Mouse (Mus musculus) heart, adult 11 months (tissue): ENCODE measurements around the gene Gas7.

Experiments
- DNase-seq: peaks from one replicate; pipeline ENCODE4 v3.0.0; 2022

Gene Gas7

DNA sequence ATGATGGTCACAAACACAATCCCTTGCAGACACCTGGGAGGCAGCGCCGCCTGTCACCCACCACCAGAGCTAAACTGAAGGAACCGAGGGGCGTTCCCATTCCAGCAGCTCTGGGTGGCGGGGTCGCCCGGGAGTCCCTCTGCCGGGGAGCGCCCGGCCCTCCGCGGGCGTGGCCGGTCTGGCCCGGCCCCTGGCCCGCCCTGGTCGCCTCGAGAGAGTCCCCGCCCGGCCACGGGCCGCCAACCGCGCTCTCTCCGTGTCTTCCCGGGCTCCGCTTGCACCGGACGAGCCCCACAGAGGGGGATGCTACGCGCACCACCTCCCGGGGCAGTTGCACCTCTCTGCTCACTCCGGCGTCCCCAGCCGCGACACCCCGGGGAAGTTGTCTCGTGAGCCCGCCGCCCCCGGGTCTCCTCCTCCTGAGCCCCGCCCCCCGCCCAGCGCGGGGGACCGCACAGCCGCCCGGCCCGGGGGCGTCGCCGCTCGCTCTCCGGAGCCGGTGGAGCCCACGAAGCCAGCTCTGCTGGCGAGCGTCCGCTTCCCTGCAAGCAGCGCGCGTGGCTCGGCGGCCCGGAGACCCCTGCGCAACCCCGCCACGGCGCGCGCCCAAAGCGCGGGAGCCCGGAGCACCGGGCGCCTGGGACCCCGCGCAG, at the start of gene Gas7:
Gas7 (plus strand) TSS at position 564 of the 653 bp plus-strand sequence.
- DNase-seq, result peak; percentile 96

DNA sequence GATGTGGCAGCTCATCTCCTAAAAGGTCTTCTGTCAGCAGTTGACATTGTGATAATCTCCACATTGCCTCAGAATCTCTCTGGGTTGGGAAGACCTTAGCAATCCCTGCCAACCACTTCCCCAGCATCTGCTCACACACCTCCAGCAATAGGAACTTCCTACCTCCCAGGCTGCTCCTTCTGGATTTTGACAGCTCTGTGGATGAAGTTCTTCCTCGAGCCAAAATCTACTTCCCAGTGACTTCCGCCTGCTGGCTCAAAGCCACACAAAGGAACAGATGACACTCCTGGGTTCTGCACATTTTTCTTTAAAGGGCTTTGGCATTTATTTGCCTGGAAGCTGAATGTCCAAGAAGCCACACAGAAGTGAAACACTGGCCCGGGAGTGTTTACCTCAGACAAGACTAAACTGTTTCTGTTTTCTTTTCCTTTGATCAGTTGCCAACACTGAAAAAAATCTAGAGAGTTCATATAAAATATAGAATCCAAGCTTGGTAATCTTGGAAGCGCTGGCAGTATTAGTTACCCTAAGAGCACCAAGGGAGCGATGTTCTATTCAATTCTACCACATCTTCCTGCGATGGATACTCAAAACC, 40.8 kb upstream of the Gas7 start:
- peak; percentile 67 for DNase-seq

DNA sequence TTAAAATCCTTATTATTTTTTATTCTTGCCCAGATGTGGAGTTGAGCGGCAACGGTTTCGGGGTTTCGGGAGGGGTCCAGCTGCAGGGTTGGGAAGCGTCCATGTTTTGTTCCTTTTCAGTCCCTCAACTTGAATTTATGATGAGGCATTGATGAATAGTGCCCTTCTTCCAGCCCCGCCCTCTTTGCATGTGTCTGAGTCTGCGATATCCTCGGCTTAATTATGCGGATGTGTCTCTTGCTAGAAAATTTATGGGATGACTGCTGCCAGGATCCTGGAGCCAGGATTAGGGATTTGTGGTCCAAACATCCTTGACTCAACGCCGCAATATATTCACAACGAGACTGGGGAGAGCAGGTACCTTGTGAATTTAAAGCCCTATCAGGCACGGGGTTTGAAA, 31.7 kb upstream of the Gas7 start:
- no peak for DNase-seq

DNA sequence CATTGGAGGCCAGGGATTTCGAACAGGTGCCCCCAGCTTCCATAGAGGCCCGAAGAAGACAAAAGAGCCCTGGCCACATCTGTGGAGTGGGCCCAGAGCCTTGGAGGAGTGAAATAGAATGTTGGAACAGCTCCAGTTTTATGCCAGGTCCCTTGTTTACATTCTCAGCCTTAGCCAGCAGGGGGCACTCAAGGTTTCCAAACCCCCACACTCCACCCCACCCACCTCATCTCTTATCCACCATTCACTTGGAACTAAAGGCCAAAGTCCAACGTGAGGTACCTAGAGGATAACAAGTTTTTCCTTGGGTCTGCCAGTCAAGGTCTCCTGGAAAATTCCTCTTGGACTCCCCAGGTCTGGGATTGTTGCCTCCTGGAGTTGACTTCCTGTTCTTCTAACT, 27.0 kb upstream of the Gas7 start:
- no peak for DNase-seq

DNA sequence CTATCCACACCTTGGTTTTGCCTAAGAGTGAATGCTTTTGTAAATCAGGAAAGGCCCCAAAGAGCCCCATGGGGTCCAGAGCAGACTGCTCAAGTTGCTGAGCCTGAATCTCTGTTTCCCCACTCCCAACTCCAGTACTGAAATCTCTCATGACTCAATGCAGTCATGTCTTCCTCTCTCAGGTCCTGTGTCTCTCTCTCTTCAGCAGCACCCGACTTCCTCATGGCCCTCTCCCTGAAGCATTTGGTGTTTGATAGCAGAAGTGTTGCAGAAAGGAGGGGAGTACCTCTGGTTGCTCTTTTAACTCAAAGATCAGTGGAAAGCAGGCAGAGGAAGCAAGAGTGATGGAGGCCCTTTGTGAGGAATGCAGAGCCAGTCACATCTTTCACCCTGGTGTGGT, 25.4 kb upstream of the Gas7 start:
- DNase-seq, result no peak

DNA sequence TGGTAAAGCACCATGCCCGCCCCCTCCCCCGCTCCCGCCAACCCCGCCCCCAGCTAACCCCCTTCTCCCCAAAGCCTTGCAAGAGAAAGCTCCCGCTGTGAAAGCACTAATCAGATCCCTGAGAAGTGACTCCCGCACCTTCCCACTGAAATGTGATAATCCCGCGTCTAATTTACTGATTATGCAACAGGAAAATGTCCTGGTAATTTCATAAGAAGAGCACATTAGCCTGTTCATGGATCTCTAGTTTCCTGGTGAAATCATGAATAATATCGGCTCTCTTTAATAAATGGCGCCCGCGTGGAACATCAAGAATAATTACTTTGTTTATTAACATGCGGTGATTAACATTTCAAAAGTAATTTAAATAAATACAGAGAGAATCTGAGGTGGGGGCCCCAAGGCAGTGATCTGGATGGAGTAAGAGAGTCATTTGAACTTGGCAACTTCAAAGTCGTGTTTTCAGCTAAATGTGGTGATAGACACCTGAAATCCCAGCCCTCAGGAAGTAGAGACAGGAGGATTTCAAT, 24.1 kb upstream of the Gas7 start:
- no peak for DNase-seq

DNA sequence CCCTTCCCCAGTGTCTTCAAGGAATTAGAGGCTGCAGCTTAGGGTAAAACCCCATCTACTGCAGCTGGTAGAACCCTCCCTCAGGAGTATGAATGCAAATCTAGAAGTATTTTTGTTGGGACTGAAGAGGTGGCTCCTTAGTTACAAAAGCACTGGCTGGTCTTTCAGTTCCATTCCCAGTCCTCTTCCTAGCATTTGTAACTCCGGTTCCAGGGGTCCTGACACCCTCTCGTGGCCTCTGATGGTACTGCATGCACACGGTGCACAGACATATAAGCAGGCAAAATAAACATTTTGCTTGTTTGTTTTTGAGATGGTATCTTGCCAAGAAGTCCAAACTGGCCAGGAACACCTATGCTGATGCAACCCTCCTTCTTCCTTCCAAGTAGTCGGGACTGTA, 23.4 kb upstream of the Gas7 start:
- DNase-seq, result no peak

DNA sequence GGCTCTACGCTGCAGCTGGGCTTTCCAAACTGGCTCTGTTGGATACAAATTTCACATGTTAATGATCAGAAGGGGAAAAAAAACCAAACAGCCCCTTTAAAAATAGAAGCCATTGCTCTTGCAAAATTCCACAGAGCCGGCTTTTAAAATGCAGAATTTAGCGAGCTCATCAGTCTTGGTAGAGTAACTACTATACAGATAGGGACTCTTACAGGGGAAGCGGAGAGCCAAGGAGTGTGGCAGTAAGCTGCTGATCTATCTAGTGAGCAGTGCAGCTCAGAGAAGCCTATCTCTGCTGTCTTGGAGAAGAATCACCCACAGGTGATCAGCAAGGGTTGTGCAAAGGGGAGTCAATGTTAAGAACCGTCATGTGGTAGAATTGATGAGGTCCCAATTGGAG, 21.5 kb upstream of the Gas7 start:
- no peak for DNase-seq

DNA sequence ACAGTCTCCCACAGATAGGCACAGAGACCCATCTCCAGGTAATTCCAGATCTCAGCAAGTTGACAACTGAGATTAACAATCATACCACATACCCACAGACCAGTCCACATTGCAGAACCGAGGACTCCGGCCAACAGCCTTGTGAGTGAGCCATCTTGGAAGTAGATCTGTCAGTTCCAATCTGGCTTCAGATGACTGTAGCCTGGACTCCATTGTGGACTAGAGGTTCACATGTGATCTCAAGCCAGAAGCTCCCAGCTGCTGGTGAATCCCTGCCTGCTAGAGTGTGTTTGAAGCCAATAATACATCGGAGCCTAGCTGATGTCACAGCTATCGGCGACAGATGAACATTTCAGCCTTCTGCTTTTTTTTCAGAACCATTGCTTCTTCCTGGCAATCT, 16.5 kb upstream of the Gas7 start:
- DNase-seq, result peak; percentile 91

DNA sequence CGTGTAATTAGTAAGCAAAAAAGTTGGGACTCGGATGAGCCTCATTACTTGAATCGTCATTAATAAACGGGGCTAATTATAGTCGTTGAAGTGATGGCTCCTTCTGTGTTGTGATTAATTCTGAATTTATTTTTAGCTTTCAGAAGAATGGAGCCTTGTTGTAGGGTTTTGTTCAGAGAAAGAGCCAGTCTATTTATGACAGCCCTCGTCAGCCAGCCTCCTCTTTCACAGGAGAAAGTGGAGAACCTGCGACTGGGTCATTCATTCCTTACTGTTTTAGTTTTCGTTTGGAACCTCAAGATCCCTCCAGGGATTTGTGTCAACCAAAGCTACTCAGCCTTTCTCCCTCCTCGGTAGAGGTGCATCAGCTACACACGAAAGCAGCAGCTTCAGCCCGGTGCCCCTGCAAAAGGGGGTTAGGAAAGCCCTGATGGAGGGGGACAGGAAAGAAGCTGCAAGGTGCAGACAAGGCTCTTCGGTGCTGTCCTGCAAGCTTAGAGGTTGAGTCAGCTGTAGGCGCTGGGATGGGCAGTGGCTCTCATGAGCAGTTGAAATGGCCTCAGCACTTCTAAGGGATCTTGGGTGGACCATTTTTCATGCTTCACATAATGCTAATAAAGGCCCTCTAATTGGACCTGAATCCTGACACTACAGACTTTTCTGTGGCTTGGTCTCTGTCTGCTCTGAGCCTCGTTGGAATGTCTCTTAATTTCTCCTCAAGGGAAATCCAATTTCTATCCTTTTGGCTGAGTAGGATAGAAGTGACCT, 10.0 kb upstream of the Gas7 start:
- no peak for DNase-seq

DNA sequence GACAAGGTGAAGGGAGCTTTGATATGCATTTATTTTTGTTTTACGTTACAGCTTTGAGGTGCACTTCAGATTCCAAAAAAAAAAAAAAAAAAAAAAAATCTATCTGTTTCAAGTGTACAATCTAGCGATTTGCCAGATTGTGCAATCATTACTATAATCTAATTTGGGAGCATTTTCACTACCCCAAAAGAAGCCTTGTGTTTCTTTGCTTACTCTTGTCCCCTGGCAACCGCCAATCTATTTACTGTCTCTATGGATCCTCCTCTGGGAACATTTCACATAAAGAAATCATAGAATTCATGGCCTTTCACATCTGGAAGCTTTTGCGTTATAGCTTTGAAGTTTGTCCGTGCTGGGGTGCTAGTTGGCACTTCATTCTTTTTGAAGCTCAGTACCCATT, 3.7 kb upstream of the Gas7 start:
- DNase-seq, result no peak

DNA sequence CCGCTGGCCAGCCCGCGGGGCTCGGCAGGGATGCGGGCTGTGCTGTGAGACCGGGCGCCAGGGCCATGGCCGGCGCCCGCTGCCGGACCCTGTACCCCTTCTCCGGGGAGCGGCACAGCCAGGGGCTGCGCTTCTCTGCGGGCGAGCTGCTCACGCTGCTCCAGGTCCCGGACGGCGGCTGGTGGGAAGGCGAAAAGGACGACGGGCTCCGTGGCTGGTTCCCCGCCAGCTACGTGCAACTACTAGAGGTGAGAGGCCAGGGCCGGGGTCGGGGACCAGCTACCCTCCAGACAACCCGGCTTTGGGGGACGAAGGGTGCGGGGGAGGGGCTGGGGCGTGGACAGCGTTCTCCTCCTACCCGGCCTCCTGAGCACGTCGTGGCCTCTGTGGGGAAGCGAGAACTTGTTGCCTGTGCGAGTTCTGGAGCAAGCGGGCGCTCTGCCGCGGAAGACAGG, 317 bp downstream of the Gas7 start:
- DNase-seq, result peak; percentile 94

DNA sequence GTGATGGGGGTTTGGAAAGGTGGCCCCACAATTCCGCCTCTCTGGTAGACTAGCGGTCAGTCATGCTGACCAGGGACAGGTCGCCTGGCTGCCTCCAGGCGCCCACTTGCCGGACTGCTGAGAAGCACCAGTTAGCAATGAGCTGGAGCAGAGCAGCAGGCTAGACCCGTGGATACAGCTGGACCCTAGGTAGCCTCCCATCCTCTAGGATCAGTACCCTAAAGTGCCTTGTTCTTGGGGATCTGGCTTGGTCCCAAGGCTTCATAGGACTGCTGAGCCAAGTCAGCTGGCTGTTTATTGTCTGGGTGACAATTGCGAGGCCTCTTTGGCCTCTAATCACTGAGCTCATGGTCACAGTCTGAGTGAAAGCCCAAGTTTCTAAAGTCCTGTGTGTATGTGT, 792 bp downstream of the Gas7 start:
- DNase-seq, result peak; percentile 90

DNA sequence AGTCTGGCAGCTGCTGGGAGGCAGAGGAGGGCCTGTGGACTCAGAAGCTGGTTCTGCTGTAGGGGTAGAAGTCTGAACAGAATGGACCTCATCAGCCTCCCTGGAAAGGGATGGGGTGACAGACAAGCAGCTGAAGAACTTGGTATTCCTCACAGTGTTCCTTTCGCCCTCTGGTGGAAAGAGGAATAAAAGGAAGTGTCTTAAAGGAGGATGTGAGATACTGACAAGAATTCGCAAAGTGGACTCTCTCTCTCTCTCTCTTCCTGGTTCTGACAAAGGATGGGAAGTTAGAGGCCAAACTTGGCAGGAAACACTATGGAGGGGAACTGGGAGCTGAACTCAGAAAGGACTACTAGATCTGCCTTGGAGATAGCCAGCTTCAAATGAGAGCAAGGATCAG, 2.9 kb downstream of the Gas7 start:
- peak; percentile 92 for DNase-seq

DNA sequence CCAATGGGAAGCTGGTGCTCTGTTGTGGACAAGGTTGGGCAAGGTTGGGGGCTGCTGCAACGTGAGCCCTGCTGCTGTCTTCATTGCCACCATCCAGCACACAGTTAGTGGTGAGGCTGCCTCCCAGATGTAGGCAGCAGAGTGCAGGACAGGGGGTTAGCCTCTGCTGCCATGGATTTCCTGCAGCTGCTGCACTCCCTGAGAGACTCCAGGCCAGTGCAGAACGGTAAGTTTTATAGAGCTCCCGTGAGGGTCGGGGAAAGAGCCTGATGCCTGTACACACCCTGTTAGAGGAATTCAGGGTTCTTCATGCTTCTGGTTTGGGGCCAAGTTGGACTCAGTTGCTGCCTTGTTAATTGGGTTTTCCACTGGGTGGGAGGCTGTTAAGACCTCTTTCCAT, 11.9 kb downstream of the Gas7 start:
- DNase-seq, result no peak

DNA sequence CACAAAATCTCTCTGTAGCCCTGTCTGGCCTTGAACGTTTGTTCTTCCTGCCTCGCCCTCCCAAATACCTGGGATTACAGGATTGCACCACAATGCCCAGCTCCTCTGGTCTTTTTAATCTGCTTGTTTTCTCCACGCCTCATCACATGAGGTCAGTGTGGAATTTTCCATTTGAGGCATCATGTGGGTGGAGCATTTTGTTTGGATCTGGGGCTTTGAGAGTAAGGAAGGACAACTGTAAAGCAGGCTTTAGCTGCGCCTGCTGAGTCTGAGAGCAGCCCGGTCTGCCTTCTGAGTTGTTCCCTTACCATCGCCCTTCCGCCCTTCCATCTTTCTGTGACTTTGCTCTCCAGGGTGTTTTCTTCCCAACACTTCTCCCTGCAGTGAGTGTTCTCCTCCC, 13.6 kb downstream of the Gas7 start:
- peak; percentile 96 for DNase-seq

DNA sequence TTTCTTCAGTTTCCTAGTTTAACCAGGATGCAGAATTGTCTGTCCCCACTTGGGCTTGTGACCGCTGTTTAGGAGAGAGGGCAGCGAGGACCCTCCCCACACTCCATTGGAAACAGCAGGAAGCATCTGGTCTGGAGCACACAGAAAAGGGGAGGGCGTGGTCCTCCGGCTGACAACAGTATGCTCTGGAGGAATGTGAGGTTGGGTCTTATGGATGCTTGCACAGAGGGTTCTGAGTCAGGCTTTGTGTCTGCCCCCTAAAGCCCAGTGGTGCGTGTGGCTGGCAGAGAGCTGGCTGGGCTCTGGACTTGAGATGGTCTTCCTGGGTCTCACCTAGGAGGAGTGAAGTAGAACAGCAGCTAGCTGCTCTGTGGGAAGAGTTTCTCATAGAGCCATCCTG, 19.4 kb downstream of the Gas7 start:
- DNase-seq, result no peak

DNA sequence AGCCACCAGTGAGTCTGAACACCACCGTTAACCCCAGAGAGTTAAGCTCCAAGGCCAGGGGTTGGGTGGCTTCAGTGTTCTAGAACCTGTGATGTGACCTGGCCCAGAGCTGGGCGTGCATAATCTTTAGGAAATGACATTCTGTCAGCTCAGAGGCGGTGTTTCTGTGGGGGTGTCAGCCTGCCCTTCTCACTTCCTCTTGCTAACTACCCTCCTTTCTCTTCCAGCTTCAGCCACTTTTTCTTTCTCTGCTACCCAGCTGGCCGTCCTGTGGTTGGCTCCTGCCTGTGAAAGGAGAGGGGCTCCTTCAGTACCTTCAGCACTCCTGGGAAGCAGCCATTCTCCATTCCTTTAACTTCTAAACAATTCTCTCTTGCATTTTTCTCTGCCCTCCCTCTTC, 24.3 kb downstream of the Gas7 start:
- peak; percentile 95 for DNase-seq

DNA sequence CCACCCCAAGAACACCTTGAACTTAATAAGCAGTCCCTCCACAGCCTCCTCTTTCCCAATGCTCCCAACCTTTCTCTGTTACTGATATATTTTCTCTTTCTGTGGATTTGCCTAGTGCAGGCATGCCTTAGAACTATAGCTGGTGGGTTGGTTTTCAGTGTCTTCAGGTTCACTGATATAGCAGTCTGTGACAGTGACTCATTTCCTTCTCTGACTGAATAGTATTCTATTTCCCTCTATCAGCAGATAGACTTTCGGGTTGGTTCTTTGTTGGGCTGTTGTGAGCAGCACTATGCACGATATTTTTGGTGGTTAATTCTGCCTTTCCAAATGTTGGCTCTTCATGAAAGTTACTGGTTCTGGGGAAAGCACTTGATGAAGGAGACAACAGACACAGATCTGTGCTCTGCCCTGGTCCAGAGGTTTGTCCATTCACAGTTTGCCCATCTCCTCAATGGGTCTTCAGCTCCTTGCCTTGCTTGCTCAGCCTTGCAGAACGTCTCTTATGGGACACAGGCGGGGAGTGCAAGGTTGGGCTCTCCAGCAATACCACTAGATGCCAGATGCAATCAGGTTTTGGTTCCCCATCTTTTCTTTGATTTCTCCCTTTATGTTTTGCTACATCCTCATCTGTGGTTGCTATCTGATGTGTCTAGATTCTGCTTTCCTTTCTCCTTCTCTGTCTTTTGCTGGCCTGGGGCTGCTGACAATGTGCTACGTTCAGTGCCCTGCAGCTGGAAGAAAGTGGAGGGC, 25.1 kb downstream of the Gas7 start:
- DNase-seq, result no peak

DNA sequence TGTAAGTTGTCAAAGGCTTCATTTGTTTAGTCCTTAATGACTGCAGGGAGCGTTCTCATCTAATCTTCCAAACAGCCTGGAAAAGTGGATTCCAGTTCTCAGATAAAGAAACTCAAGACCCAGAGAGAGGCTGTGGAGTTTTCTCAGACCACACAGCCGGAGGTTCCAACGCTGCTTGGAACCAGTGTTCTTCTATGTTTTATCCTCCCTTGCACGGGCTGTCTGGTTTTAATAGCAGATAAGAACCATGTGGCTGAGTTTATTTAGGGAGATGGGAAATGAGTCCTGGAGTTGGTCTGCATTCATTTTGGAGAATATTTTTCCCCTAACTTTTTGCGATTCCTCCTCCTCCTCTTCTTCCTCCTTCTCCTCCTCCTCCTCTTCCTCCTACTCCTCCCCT, 26.5 kb downstream of the Gas7 start:
- DNase-seq, result no peak

DNA sequence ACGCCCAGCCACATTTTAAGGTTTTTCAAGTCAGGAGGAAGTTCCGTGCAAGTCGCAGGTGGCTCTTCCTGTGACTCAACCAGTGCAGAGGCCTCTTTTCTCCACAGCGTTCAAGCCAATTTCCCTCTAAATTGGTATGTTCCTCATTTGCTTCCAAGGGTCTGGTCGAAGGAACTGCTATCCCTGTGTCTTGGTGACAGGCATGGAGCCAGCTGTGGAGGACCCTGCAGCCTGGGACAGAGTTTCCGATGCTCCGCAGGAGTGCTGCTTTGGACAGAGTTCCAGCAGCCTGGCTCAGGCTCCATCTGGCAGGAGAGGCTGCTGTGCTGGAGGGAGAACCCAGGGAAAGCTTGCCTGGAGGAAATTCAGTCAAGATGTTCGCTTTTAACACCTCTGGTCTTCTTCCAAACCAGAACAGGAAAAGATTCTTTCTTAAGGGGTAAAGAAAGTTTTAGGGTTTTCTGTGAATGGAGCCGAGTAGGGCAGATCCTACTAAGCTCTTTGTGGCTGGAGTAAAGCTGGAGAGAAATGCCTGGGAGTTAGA, 27.1 kb downstream of the Gas7 start:
- peak; percentile 97 for DNase-seq

DNA sequence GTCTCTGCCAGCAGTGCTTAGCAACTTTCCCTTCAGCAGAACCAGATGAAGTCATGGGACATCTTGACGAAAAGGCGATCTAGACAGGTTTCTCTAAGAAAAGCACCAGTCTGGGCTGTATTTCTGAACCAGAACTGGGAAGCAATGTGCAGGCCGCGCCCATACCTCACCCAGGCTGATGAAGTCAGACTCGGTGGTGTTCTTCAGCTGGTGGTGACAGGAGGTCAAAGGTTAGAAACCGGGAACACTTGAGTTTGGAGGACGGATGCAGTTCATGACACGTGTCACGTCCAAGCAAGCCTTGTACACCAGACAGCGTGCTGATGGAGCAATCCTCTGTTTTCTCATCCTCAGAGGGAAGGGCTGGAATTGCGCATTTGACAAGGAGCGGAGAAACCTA, 32.9 kb downstream of the Gas7 start:
- no peak for DNase-seq

DNA sequence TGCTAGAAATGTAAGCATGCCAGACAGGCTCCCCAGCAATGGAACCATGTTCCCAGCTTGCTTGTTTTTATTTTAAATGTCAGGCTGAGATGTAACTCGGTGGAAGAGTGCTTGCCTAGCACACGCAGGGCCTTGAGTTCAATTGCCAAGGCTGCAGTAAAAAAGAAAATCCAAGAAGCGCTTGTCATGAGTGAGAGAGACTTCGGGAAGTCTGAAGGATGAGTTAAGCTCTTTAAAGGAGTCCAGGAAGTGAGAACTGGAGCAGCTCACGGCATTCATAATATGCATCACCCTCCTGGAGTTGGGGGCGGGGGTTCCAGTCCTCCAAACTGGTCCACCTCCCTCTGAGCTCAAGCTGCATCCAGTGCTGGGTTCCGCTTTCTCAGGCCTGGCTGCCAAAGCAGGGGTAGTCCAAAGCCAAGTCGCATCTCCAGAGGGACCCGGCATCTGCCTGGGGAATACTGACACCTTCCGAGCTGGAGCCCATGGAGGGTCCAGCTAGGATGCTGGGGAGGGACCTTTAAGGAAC, 34.5 kb downstream of the Gas7 start:
- no peak for DNase-seq
